Mouse (Mus musculus): ENCODE measurements around the gene Enpep. TPM values are rescaled to one million over a fixed set of nuclear protein-coding genes. Genes with fewer than 3 reads are reported as not detected.

Gene Enpep
- polyA plus RNA-seq, 1 experiment: not detected

DNA sequence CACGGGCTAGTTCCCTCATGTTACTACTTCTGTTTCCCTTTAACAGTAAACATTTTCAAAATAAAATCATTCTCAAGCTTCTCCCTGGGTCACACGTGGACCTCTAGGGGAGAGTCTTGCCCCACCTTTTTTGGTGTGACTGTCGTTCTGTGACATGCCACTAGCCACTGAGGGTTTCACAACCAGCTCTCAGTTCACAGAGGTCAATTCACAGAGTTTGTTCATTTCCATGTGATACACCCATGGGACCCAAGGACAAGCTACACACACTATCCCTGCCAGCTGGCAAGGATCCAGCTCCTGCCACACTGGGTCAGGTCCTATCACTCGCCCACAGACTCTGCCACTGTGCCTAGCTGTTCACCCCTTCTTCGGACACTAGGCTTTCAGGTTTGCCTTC lies 35.5 kb downstream of the Enpep start:
- no peak overlapping the region for H3K27ac ChIP-seq (ENCODE audit: insufficient read depth, low read depth, low read length)
- no peak for TF ChIP-seq CTCF (IDR thresholded peaks at IDR 0.05; ENCODE audit: low read depth, low read length)
- TF ChIP-seq POLR2A (IDR thresholded peaks at IDR 0.05; ENCODE audit: borderline replicate concordance, low read depth, low read length): no peak
- no peaks in the 10 kb centered on the region for H3K4me1 ChIP-seq (ENCODE audit: control insufficient read depth, insufficient read depth, low read length)

DNA sequence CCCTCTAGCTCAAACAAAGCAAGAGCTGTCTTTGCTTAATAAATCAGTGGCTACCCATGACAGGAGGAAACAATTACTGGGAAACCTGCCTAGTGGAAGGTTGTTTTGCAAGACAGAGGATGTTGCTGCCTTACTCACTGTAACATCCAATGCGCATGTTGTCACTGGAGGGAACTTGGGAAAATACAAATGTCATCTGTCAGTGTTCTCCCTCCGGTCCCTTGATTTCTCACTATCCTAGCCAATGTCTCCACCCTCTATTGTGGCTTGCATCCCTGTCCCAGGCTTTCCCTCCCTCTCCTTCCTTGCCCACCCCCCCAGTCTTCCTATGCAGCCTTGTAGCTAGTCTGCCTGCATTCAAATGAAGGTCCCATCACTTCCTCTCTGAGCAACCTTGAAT lies 36.6 kb downstream of the Enpep start:
- H3K4me3 ChIP-seq (ENCODE audit: insufficient read depth, low read length): no peak overlapping the region
- TF ChIP-seq POLR2A (IDR thresholded peaks at IDR 0.05; ENCODE audit: borderline replicate concordance, low read depth, low read length): no peak
- no peak for TF ChIP-seq CTCF (IDR thresholded peaks at IDR 0.05; ENCODE audit: low read depth, low read length)
- H3K4me1 ChIP-seq (ENCODE audit: control insufficient read depth, insufficient read depth, low read length): no peaks in the 10 kb centered on the region
- H3K27ac ChIP-seq (ENCODE audit: insufficient read depth, low read depth, low read length): no peak overlapping the region

More for the DNA sequence above, 35.5 kb downstream of the Enpep start:
- no peak overlapping the region for H3K4me3 ChIP-seq (ENCODE audit: insufficient read depth, low read length)

DNA sequence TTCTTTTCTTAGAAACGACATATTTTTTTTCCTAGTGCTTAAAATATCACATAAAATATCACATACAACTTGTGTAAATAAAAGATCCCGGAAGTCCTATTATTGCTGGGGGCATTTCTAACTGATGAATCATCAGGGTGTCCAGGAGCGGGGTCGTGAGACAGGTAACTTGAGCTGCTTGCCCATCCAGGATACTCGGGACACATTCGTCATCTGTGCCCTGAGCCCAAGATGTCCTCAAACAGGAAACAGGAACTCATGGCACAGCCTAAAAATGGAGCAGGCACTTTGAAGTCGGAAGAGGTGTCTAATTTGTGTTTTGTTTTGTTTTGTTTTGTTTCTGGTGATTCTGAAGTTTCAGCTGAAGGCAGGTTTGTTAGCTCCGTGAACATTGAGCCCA lies 43.0 kb downstream of the Enpep start:
- no peaks in the 10 kb centered on the region for H3K4me1 ChIP-seq (ENCODE audit: control insufficient read depth, insufficient read depth, low read length)
- H3K4me3 ChIP-seq (ENCODE audit: insufficient read depth, low read length): no peak overlapping the region
- TF ChIP-seq CTCF (IDR thresholded peaks at IDR 0.05; ENCODE audit: low read depth, low read length) (no peak), POLR2A (IDR thresholded peaks at IDR 0.05; ENCODE audit: borderline replicate concordance, low read depth, low read length) (no peak)
- H3K27ac ChIP-seq (ENCODE audit: insufficient read depth, low read depth, low read length): no peak overlapping the region

DNA sequence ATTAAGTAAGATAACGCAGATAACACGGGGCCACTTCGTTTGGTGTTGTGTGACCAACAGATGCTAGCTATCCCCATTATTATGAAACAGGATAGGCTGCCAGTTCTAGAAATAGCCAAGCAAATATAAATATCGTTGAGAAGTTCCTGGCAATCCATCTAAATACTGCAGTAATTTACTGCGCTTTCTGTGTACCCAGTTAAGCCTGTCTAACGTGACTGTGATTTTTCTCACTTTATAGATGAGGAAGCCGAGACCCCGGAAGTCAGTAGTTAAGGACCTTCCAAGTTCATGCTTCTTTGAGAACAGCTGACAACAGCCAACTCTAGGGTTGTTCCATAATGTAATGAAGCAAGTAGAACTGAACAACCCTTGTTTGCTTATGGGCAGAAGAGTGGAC lies 45.4 kb downstream of the Enpep start:
- H3K4me3 ChIP-seq (ENCODE audit: insufficient read depth, low read length): no peak overlapping the region
- no peak overlapping the region for H3K27ac ChIP-seq (ENCODE audit: insufficient read depth, low read depth, low read length)
- no peak for TF ChIP-seq CTCF (IDR thresholded peaks at IDR 0.05; ENCODE audit: low read depth, low read length)
- TF ChIP-seq POLR2A (IDR thresholded peaks at IDR 0.05; ENCODE audit: borderline replicate concordance, low read depth, low read length): no peak
- H3K4me1 ChIP-seq (ENCODE audit: control insufficient read depth, insufficient read depth, low read length): no peaks in the 10 kb centered on the region

- Histone ChIP-seq H3K27ac (ENCODE audit: insufficient read depth, low read depth, low read length) (no peak overlapping the region), H3K4me1 (ENCODE audit: control insufficient read depth, insufficient read depth, low read length) (no peaks in the 10 kb centered on the region)
- TF ChIP-seq CTCF (IDR thresholded peaks at IDR 0.05; ENCODE audit: low read depth, low read length) (no peak), POLR2A (IDR thresholded peaks at IDR 0.05; ENCODE audit: borderline replicate concordance, low read depth, low read length) (no peak)
These were observed 46.1 kb downstream of the Enpep start for GRCm38 (mm10) chr3:129286426-129286825.

GRCm38 (mm10) chr3:129284326-129284725 lies 48.2 kb downstream of the Enpep start:
- TF ChIP-seq CTCF (IDR thresholded peaks at IDR 0.05; ENCODE audit: low read depth, low read length) (no peak), POLR2A (IDR thresholded peaks at IDR 0.05; ENCODE audit: borderline replicate concordance, low read depth, low read length) (no peak)
- H3K27ac ChIP-seq (ENCODE audit: insufficient read depth, low read depth, low read length): no peak overlapping the region
- H3K4me3 ChIP-seq (ENCODE audit: insufficient read depth, low read length): no peak overlapping the region
- no peaks in the 10 kb centered on the region for H3K4me1 ChIP-seq (ENCODE audit: control insufficient read depth, insufficient read depth, low read length)

More at GRCm38 (mm10) chr3:129286426-129286825, 46.1 kb downstream of the Enpep start:
- no peak overlapping the region for H3K4me3 ChIP-seq (ENCODE audit: insufficient read depth, low read length)

- Histone ChIP-seq H3K4me1 (ENCODE audit: control insufficient read depth, insufficient read depth, low read length) (no peaks in the 10 kb centered on the region), H3K27ac (ENCODE audit: insufficient read depth, low read depth, low read length) (no peak overlapping the region), H3K4me3 (ENCODE audit: insufficient read depth, low read length) (no peak overlapping the region)
- TF ChIP-seq POLR2A (IDR thresholded peaks at IDR 0.05; ENCODE audit: borderline replicate concordance, low read depth, low read length) (no peak), CTCF (IDR thresholded peaks at IDR 0.05; ENCODE audit: low read depth, low read length) (no peak)
These were observed 53.1 kb downstream of the Enpep start for GRCm38 (mm10) chr3:129279441-129279840.

DNA sequence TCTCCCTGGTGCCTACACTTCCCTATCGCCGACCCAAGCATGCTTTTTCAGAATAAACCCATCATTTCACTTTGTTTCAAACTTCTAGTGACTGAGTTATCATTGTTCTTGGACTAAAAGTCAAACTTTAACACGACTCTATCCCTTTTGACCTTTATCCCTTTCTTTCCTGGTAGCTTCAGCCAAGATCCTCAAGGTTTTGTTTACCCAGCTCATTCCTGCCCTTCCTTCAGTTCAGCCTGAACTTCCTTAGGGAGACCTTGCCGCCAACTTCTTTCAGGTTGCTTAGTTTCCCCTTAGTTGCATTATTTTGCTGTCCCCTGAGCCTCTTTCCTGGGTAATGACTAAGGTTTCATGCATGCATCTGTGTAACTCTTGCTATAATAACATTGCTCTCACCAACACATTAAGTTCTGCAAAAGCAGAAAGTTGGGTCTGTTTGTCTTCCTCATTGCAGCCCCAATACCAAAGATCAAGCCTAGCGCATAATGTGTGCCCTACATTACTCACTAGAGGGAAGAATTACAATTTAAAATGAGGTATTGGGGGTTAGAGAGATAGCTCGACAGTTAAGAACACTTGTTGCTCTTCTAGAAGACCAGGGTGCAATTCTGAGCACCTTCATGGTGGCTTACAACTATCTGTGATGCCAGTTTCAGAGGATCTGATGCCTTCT lies 59.2 kb downstream of the Enpep start:
- Histone ChIP-seq H3K4me1 (ENCODE audit: control insufficient read depth, insufficient read depth, low read length) (no peaks in the 10 kb centered on the region), H3K4me3 (ENCODE audit: insufficient read depth, low read length) (no peak overlapping the region), H3K27ac (ENCODE audit: insufficient read depth, low read depth, low read length) (no peak overlapping the region)
- TF ChIP-seq CTCF (IDR thresholded peaks at IDR 0.05; ENCODE audit: low read depth, low read length): no peak
- TF ChIP-seq POLR2A (IDR thresholded peaks at IDR 0.05; ENCODE audit: borderline replicate concordance, low read depth, low read length): no peak

DNA sequence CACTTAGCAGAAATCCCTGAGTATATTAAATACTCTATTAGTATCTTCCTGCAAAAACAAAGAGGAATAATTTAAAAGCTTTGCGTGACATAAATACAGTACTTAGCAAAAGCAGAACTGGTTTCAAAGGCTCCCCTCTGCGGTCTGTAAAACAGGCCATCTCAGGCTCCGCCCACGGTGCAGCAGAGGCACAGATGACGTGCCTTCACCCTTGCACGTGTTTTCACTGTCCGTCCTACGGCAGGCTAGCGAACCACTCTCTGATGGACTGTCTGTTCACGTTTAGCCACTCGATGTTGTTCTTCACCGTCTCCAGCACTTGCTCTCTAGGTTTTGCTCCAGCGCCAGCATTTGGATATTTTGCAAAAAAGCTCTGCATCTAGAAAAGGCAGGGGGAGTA lies 62.5 kb downstream of the Enpep start:
- Histone ChIP-seq H3K27ac (ENCODE audit: insufficient read depth, low read depth, low read length) (no peak overlapping the region), H3K4me3 (ENCODE audit: insufficient read depth, low read length) (no peak overlapping the region), H3K4me1 (ENCODE audit: control insufficient read depth, insufficient read depth, low read length) (no peaks in the 10 kb centered on the region)
- no peak for TF ChIP-seq POLR2A (IDR thresholded peaks at IDR 0.05; ENCODE audit: borderline replicate concordance, low read depth, low read length)
- no peak for TF ChIP-seq CTCF (IDR thresholded peaks at IDR 0.05; ENCODE audit: low read depth, low read length)

- H3K4me3 ChIP-seq (ENCODE audit: insufficient read depth, low read length): no peak overlapping the region
- no peaks in the 10 kb centered on the region for H3K4me1 ChIP-seq (ENCODE audit: control insufficient read depth, insufficient read depth, low read length)
- TF ChIP-seq CTCF (IDR thresholded peaks at IDR 0.05; ENCODE audit: low read depth, low read length) (no peak), POLR2A (IDR thresholded peaks at IDR 0.05; ENCODE audit: borderline replicate concordance, low read depth, low read length) (no peak)
- H3K27ac ChIP-seq (ENCODE audit: insufficient read depth, low read depth, low read length): no peak overlapping the region
These were observed 63.4 kb downstream of the Enpep start for GRCm38 (mm10) chr3:129268886-129269683.
